Mouse (Mus musculus) neural tube, embryonic 11.5 days (tissue): ENCODE measurements around the gene Mocs2. TPM values are rescaled to one million over a fixed set of nuclear protein-coding genes. Genes with fewer than 3 reads are reported as not detected.

Experiments
- ATAC-seq: fragments of 200-750 bp; cut with Nextera tagmentation; 2 replicates; pipeline ENCODE4 v1.8.0; 2017; ENCODE audit warnings: moderate number of reproducible peaks, mild to moderate bottlenecking, moderate TSS enrichment, moderate library complexity; ENCODE audit not compliant: insufficient read depth, low FRiP score, low TSS enrichment
- DNase-seq: peaks from one replicate; pipeline ENCODE4 v3.0.0-alpha.2; 2015; ENCODE audit warnings: low spot score
- H3K27ac ChIP-seq: fragments of 300-500 bp; sonication (generic); 2 replicates; pipeline ENCODE4 v1.5.1; 2014; ENCODE audit warnings: low read depth, mild to moderate bottlenecking, low read length
- H3K27me3 ChIP-seq: fragments of 300-500 bp; sonication (generic); 2 replicates; pipeline ENCODE4 v1.6.1; 2014; ENCODE audit warnings: mild to moderate bottlenecking, low read length, mixed read lengths; ENCODE audit not compliant: control insufficient read depth, insufficient read depth
- H3K36me3 ChIP-seq: fragments of 300-500 bp; sonication (generic); 2 replicates; pipeline ENCODE4 v1.6.1; 2014; ENCODE audit warnings: mild to moderate bottlenecking, low read length, moderate library complexity, mixed read lengths; ENCODE audit not compliant: control insufficient read depth, insufficient read depth
- H3K4me1 ChIP-seq: fragments of 300-500 bp; sonication (generic); 2 replicates; pipeline ENCODE4 v1.6.1; 2014; ENCODE audit warnings: low read length, mixed read lengths; ENCODE audit not compliant: control insufficient read depth, insufficient read depth
- H3K4me2 ChIP-seq: fragments of 300-500 bp; sonication (generic); 2 replicates; pipeline ENCODE4 v1.6.1; 2014; ENCODE audit warnings: low read depth, mild to moderate bottlenecking, moderate library complexity
- H3K4me3 ChIP-seq: fragments of 300-500 bp; sonication (generic); 2 replicates; pipeline ENCODE4 v1.5.1; 2014; ENCODE audit warnings: low read depth, low read length
- H3K9ac ChIP-seq: fragments of 300-500 bp; sonication (generic); 2 replicates; pipeline ENCODE4 v1.6.1; 2014; ENCODE audit warnings: mild to moderate bottlenecking, low read length
- H3K9me3 ChIP-seq: fragments of 300-500 bp; sonication (generic); 2 replicates; pipeline ENCODE4 v1.6.1; 2016; ENCODE audit warnings: low read length; ENCODE audit not compliant: control insufficient read depth
- WGBS: fragments of 180-500 bp; shearing (Covaris S2); extraction: QIAGEN DNeasy Blood & Tissue Kit; methylation state at CpG from one replicate; pipeline ENCODE4 v1.1.7; 2014; 5-methylcytosine and 5-hydroxymethylcytosine counted together
- polyA plus RNA-seq: library from polyadenylated mRNA; unstranded; fragments of >200 nt; fragmentation: Nextera tagmentation; extraction: Ambion mirVana; gene quantifications from 2 replicates; pipeline ENCODE4 v1.2.1, GENCODE M21; 2014

Mocs2 gene
- polyA plus RNA-seq, 1 experiment from 2014 or later = 85.6 TPM

- no peak overlapping the region for H3K4me3 ChIP-seq
- no peaks in the 10 kb centered on the region for H3K4me1 ChIP-seq
- no peak overlapping the region for H3K27ac ChIP-seq
- H3K9me3 ChIP-seq = no peaks in the 10 kb centered on the region
- no peak overlapping the region for H3K9ac ChIP-seq
- WGBS = 92% methylated on average over 4 of the region's 4 CpGs
- H3K36me3 ChIP-seq = no peaks in the 10 kb centered on the region
- H3K4me2 ChIP-seq = no peak overlapping the region
- no peaks in the 10 kb centered on the region for H3K27me3 ChIP-seq
- ATAC-seq (no peak), DNase-seq (no peak)
Measured at GRCm38 (mm10) chr13:114857525-114857924, 39.5 kb downstream of the Mocs2 start.

GRCm38 (mm10) chr13:114874738-114875137 lies 56.7 kb downstream of the Mocs2 start:
- no peak for DNase-seq
- Histone ChIP-seq H3K4me1 (no peaks in the 10 kb centered on the region), H3K27ac (no peak overlapping the region), H3K4me2 (no peak overlapping the region), H3K9me3 (no peaks in the 10 kb centered on the region), H3K4me3 (no peak overlapping the region), H3K36me3 (no peaks in the 10 kb centered on the region), H3K9ac (no peak overlapping the region), H3K27me3 (no peaks in the 10 kb centered on the region)
- ATAC-seq = no peak
- WGBS = 92% methylated on average over 6 of the region's 6 CpGs

DNA sequence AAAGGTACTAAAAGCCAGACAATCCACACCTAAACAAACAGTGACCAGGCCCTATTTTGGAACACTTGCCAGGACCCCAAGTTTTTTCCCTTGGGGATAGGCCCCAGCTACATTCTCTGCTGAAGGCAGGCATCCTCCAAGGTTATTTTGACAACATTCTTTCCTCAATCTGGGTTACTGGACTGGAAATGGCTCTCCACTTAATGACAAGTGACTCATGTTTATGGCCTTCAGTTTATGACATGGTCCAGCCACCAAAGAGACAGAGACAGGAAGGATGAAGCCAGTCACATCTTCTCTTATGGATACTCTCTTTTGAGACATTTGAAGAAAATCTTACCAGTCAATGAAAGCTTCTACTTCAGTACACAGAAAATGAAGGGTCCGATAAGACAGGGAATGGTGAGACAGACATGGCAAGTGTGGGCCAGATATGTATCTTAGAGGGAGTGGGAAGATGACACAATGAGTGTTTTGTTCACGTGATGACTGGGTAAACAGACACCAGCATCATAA lies 58.0 kb downstream of the Mocs2 start:
- Histone ChIP-seq H3K36me3 (no peaks in the 10 kb centered on the region), H3K27ac (no peak overlapping the region), H3K27me3 (no peaks in the 10 kb centered on the region), H3K4me1 (no peaks in the 10 kb centered on the region), H3K4me2 (no peak overlapping the region), H3K4me3 (no peak overlapping the region), H3K9me3 (no peaks in the 10 kb centered on the region), H3K9ac (no peak overlapping the region)
- DNase-seq = no peak
- no peak for ATAC-seq
- 82% methylated on average over 2 of the region's 2 CpGs for WGBS

DNA sequence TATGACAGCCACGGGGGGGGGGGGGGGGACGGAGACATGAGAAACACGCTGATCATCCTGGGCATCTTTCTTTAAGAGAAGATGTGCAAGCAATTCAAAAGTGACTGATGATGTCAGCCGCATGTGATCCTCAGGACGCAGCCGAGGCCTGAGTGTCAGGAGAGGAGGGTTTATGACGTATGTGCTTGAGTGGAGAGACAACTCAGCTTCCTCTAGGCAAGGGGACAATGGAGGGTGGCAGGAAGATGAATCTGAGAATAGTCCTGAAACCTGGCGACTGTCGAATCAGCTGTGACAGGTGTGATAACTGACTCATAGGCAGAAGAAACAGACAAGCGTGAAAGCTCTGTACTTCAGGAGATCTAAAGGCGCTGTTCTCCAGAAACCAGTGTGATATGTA lies 60.6 kb downstream of the Mocs2 start:
- no peak overlapping the region for H3K9ac ChIP-seq
- no peak overlapping the region for H3K4me3 ChIP-seq
- H3K27me3 ChIP-seq = no peaks in the 10 kb centered on the region
- H3K36me3 ChIP-seq = no peaks in the 10 kb centered on the region
- 86% methylated on average over 9 of the region's 11 CpGs for WGBS
- H3K9me3 ChIP-seq = no peaks in the 10 kb centered on the region
- no peaks in the 10 kb centered on the region for H3K4me1 ChIP-seq
- ATAC-seq = no peak
- DNase-seq = no peak
- no peak overlapping the region for H3K4me2 ChIP-seq
- no peak overlapping the region for H3K27ac ChIP-seq

Other genes with a start within 250 kb of the Mocs2 start
- 0.92 and 2.1 TPM in 2 replicates for gene Itga2, start 113.9 kb downstream of the Mocs2 start, polyA plus RNA-seq